Mouse (Mus musculus) liver, postnatal 0 days (tissue): ENCODE results near the gene Hacl1. TPM values are rescaled to one million over a fixed set of nuclear protein-coding genes. Genes with fewer than 3 reads are reported as not detected.

Source experiments
- ATAC-seq: fragments of 200-750 bp; cut with Nextera tagmentation; 2 replicates; pipeline ENCODE4 v1.8.0; 2017; ENCODE audit warnings: mild to moderate bottlenecking, moderate library complexity
- DNase-seq: peaks from one replicate; pipeline ENCODE4 v3.0.0-alpha.2; 2016
- H3K27ac ChIP-seq: fragments of 300-500 bp; sonication (generic); 2 replicates; pipeline ENCODE4 v1.5.1; 2014; ENCODE audit warnings: antibody characterized with exemption, moderate library complexity, mild to moderate bottlenecking, low read depth
- H3K27me3 ChIP-seq: fragments of 300-500 bp; sonication (generic); 2 replicates; pipeline ENCODE4 v1.6.1; 2014; ENCODE audit warnings: low read length, control low read depth, mixed read lengths; ENCODE audit not compliant: insufficient read depth
- H3K36me3 ChIP-seq: fragments of 300-500 bp; sonication (generic); replicated peaks from 2 replicates; pipeline ENCODE4 v1.6.1; 2014; ENCODE audit warnings: mild to moderate bottlenecking, control low read depth, low read length, moderate library complexity, mixed read lengths; ENCODE audit not compliant: insufficient read depth
- H3K4me1 ChIP-seq: fragments of 300-500 bp; sonication (generic); 2 replicates; pipeline ENCODE4 v1.6.1; 2014; ENCODE audit warnings: antibody characterized with exemption, mild to moderate bottlenecking, control low read depth; ENCODE audit not compliant: insufficient read depth
- H3K4me2 ChIP-seq: fragments of 300-500 bp; sonication (generic); 2 replicates; pipeline ENCODE4 v1.6.1; 2014; ENCODE audit warnings: low read depth, mild to moderate bottlenecking, low read length, moderate library complexity, mixed read lengths
- H3K4me3 ChIP-seq: fragments of 300-500 bp; sonication (generic); 2 replicates; pipeline ENCODE4 v1.5.1; 2014; ENCODE audit warnings: low read depth, low read length
- H3K9ac ChIP-seq: fragments of 300-500 bp; sonication (generic); replicated peaks from 2 replicates; pipeline ENCODE4 v1.6.1; 2014; ENCODE audit warnings: mild to moderate bottlenecking, moderate library complexity
- H3K9me3 ChIP-seq: fragments of 300-500 bp; sonication (generic); 2 replicates; pipeline ENCODE4 v1.6.1; 2016; ENCODE audit warnings: mild to moderate bottlenecking, control low read depth, low read length, mixed read lengths
- CTCF ChIP-seq: sonication (generic); IDR thresholded peaks from 2 replicates; pipeline ENCODE4 v1.5.1; 2016; ENCODE audit warnings: antibody characterized with exemption, low read depth
- EP300 ChIP-seq: IDR thresholded peaks from 2 replicates; pipeline ENCODE4 v1.6.1; 2016; ENCODE audit warnings: antibody characterized with exemption, low read depth, mild to moderate bottlenecking
- WGBS: fragments of 180-500 bp; shearing (Covaris S2); extraction: QIAGEN DNeasy Blood & Tissue Kit; methylation state at CpG from one replicate; pipeline ENCODE4 v1.1.7; 2014; ENCODE audit not compliant: insufficient replicate concordance; 5-methylcytosine and 5-hydroxymethylcytosine counted together
- polyA plus RNA-seq: library from polyadenylated mRNA; unstranded; fragments of >200 nt; fragmentation: Nextera tagmentation; extraction: Ambion mirVana; gene quantifications from 2 replicates; pipeline ENCODE4 v1.2.1, GENCODE M21; 2015

Hacl1 gene
- polyA plus RNA-seq, 1 experiment from 2014 or later, result 310 TPM

GRCm38 (mm10) chr14:31601908-31602615, 39.0 kb downstream of the Hacl1 start:
- Histone ChIP-seq H3K4me3 (no peak overlapping the region), H3K4me2 (no peak overlapping the region), H3K36me3 (peaks cover 12% of the 10 kb centered on the region), H3K27ac (no peak overlapping the region), H3K27me3 (no peaks in the 10 kb centered on the region), H3K9ac (no peak overlapping the region), H3K9me3 (no peaks in the 10 kb centered on the region), H3K4me1 (0 out of 2 replicates have a peak, but pooled peaks cover 5% of the 10 kb centered on the region)
- peak; percentile 51; the same call in 1 of the 2 replicates for ATAC-seq
- 90% methylated on average over 14 of the region's 14 CpGs for WGBS
- TF ChIP-seq EP300 (no peak), CTCF (no peak)
- no peak for DNase-seq

- TF ChIP-seq CTCF (no peak), EP300 (no peak)
- Histone ChIP-seq H3K27me3 (no peaks in the 10 kb centered on the region), H3K4me1 (peaks cover 10% of the 10 kb centered on the region; the same call in 1 of the 2 replicates), H3K9ac (no peak overlapping the region), H3K4me3 (no peak overlapping the region), H3K9me3 (no peaks in the 10 kb centered on the region), H3K27ac (peak overlapping the region; percentile 19; the same call in 1 of the 2 replicates), H3K36me3 (no peaks in the 10 kb centered on the region), H3K4me2 (no peak overlapping the region)
- ATAC-seq (no peak), DNase-seq (no peak)
- WGBS, result 79% methylated on average over 4 of the region's 4 CpGs
Measured at GRCm38 (mm10) chr14:31597446-31597845, 43.6 kb downstream of the Hacl1 start.

GRCm38 (mm10) chr14:31596408-31596807, 44.7 kb downstream of the Hacl1 start:
- H3K27ac ChIP-seq, result peak overlapping the region; percentile 19; the same call in 1 of the 2 replicates
- 43% methylated on average over 7 of the region's 7 CpGs for WGBS
- peak; percentile 58 for ATAC-seq

GRCm38 (mm10) chr14:31594693-31595092, 46.4 kb downstream of the Hacl1 start:
- no peak overlapping the region for H3K27ac ChIP-seq
- no peaks in the 10 kb centered on the region for H3K36me3 ChIP-seq
- H3K9me3 ChIP-seq, result no peaks in the 10 kb centered on the region
- no peaks in the 10 kb centered on the region for H3K27me3 ChIP-seq
- no peak overlapping the region for H3K9ac ChIP-seq
- H3K4me3 ChIP-seq, result no peak overlapping the region
- no peak for TF ChIP-seq EP300
- no peak for TF ChIP-seq CTCF
- 38% methylated on average over 3 of the region's 3 CpGs for WGBS
- ATAC-seq, result peak; percentile 53
- DNase-seq, result no peak
- H3K4me1 ChIP-seq, result peaks cover 5% of the 10 kb centered on the region; the same call in 1 of the 2 replicates
- no peak overlapping the region for H3K4me2 ChIP-seq

More at GRCm38 (mm10) chr14:31596408-31596807, 44.7 kb downstream of the Hacl1 start:
- Histone ChIP-seq H3K4me3 (no peak overlapping the region), H3K9ac (no peak overlapping the region), H3K9me3 (no peaks in the 10 kb centered on the region), H3K4me2 (no peak overlapping the region), H3K36me3 (no peaks in the 10 kb centered on the region), H3K27me3 (no peaks in the 10 kb centered on the region), H3K4me1 (peaks cover 5% of the 10 kb centered on the region; the same call in 1 of the 2 replicates)
- TF ChIP-seq EP300 (no peak), CTCF (no peak)
- no peak for DNase-seq

GRCm38 (mm10) chr14:31593036-31593435, 48.0 kb downstream of the Hacl1 start:
- Histone ChIP-seq H3K4me3 (no peak overlapping the region), H3K4me2 (no peak overlapping the region), H3K27ac (0 out of 2 replicates have a peak overlapping the region, but pooled peaks have one; percentile 3), H3K4me1 (peaks cover 5% of the 10 kb centered on the region; the same call in 1 of the 2 replicates), H3K9me3 (no peaks in the 10 kb centered on the region), H3K36me3 (no peaks in the 10 kb centered on the region), H3K9ac (no peak overlapping the region), H3K27me3 (no peaks in the 10 kb centered on the region)
- ATAC-seq, result no peak
- WGBS, result 32% methylated on average over 2 of the region's 2 CpGs
- no peak for DNase-seq
- TF ChIP-seq EP300 (no peak), CTCF (no peak)

- no peak for DNase-seq
- no peaks in the 10 kb centered on the region for H3K27me3 ChIP-seq
- no peak within 1 kb of the TSS for H3K4me3 ChIP-seq
- H3K4me1 ChIP-seq, result peaks cover 5% of the 10 kb centered on the region; the same call in 1 of the 2 replicates
- ATAC-seq, result no peak
- no peak within 1 kb of the TSS for H3K4me2 ChIP-seq
- 77% methylated on average over 3 of the region's 3 CpGs for WGBS
- no peak within 1 kb of the TSS for H3K27ac ChIP-seq
- no peaks in the 10 kb centered on the region for H3K36me3 ChIP-seq
- H3K9ac ChIP-seq, result no peak within 1 kb of the TSS
- TF ChIP-seq EP300, result no peak
- no peak for TF ChIP-seq CTCF
- no peaks in the 10 kb centered on the region for H3K9me3 ChIP-seq
Measured at GRCm38 (mm10) chr14:31591243-31591642, 49.8 kb downstream of the Hacl1 start, which contains the start of gene Colq. TSS of gene Colq (minus strand) at chr14:31591343.
